Mouse (Mus musculus): ENCODE results near the gene AI854703.

AI854703 gene

DNA sequence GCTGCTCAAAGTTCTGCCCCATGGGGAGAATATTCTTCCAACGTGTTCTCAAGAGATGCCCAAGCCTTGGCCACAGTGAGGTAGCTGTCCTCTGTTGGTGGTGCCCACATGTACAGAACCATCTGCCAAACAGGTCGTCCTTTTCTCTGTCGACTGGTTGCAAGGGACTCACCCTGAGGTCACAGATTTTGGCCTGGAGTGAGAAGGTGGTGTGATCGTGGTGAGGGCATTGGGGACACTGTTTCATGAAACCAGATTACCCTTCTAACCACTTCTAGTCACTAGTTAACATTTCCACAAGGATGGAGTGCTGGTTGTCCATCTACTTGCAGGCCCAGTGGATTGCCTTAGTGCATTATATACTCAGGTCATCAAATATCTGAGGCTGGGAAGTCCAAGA is 22.2 kb downstream of the AI854703 start:
- CTCF ChIA-PET: interaction anchor here (0.6 to 4.4 kb wide), 2 partner anchors 27 to 122 kb away, joined by 3 to 24 read pairs; partner anchors contain the start of genes Gimap3 and Gimap9

DNA sequence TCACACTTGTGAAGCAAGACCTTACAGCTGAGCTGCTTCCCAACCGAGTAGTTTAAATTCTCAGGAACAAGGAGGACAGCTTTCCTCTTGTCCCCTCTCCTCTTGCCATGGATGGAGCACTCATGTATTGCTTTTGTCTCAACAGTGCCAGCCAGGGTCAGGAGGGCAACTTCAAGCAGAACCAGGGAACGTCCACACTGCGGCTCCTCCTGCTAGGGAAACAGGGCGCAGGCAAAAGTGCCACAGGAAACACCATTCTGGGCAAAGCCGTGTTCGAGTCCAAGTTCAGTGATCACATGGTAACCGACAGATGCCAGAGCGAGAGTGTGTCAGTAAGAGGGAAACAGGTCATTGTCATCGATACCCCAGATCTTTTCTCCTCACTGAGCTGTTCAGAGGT is 23.5 kb downstream of the AI854703 start:
- CTCF ChIA-PET: interaction anchor here (0.6 to 1.5 kb wide), 3 partner anchors 8 to 70 kb away, joined by 3 to 5 read pairs (median 4); no protein-coding TSS in a partner anchor

DNA sequence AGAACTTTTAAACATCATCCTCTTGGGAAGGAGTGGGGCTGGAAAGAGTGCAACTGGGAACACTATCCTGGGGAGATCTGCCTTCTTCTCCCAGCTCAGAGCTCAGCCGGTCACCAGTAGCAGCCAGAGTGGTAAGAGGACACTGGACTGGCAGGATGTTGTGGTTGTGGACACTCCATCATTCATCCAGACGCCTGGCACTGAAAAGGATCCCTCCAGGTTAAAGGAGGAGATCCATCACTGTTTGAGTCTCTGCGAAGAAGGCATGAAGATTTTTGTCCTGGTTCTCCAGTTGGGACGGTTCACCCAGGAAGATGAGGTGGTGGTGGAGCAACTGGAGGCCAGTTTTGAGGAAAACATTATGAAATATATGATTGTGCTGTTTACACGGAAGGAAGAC is 32.2 kb downstream of the AI854703 start:
- CTCF ChIA-PET: interaction anchor here (0.7 to 0.9 kb wide), 3 partner anchors 9 to 265 kb away, joined by 3 to 25 read pairs (median 12); no protein-coding TSS in a partner anchor

DNA sequence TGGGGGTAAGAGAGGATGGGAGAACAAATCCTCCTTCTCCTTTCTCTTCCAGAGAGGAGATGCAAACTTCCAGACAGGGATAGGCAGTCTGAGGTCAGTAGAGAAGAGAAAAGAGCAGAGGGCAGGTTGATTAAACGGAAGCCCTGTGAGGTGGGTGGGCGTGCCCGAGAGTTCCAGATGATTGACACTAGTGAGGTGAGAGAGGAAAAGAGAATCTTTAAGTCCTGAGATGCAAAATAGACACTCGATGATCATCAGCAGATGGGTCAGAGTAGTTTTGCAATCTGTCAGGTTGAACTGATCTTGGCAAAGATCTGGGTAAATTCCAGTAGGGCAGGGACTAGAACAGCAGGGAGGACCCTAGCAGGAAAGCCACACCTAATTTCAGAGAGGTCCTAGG is 38.2 kb downstream of the AI854703 start:
- CTCF ChIA-PET: no interaction called here

DNA sequence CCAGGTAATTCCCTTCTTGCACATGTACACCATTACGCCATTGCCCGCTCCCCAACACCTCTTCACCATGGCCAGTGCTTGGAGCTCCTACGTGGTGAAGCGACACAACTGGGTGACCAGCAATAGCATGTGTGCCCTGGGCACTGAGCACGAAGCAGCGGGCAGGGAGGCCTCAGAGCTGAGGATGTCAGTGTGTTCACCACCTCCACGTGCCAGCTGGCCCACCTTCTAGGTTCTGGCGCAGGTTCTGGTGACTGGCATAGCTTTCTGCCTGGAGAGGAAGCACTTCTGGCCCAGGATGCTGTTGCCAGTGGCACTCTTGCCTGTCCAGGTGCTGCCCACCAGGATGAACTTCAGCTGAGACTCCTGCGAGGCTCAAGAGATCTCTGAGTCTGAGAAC is 38.9 kb downstream of the AI854703 start:
- CTCF ChIA-PET: no interaction called here

DNA sequence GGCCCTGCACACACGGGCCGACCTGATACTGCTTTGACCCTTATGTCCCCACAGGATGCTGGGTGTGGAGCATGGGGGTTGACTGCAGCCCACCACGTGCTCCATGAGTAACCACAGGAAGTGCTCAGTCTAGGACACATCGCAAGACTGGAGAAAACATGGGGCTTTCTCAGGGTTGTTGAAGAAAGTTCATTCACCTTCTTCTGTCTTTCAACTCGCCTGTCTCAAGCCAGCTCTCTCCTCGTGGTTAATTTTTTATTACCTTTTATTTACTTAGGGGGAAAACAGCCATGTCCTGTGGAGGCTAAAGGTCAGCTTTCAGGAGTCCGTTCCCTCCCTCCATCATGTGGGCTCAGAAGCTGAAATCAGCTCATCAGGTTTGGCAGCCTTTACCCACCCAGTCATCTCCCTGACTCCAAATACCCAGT is 39.6 kb downstream of the AI854703 start:
- CTCF ChIA-PET: interaction anchor here (0.7 to 0.8 kb wide), 3 partner anchors 16 to 50 kb away, joined by 3 to 7 read pairs (median 3); no protein-coding TSS in a partner anchor

DNA sequence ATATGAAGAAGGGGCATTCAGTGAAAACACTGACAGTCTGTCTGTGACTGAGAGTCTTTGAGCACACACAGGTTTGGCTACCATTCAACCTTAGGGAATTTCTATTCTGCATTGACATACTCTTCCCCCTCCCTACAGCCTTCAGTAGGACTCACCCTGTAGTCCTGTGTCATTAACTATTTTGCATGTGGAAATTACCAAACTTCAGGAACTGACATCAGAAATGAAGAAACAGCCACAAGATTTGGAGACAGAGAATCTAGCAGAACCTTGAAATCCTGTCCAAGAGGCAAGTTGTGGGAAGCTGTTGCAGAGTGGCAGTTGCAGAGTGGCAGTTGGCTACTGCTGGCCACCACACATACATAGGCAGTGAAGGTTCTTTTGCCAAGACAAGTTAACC is 41.5 kb downstream of the AI854703 start:
- CTCF ChIA-PET: no interaction called here

DNA sequence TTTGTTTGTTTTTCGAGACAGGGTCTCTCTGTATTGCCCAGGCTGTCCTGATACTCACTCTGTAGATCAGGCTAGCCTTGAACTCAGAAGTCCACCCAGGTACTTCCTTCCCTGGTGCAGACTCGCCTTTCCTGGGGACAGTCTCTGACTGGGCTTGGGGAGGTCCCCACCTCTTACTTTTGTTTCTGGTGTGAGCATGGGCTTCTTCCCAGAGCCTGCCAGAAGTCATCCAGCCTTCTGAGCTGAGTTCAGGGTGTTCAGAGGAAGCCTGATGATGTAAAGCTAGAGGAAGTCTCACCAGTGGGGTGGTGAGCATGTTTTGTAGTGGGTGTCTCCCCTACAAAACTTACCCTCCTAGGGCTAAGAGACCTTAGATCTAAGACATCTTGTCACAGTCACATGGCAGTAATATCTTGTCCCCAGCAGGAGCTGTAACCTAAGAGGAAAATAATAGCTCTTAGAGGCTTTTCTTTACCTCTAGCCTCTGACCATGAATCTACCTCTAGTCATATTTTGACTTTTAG is 42.9 kb downstream of the AI854703 start:
- CTCF ChIA-PET: interaction anchor here (0.7 kb wide), 1 partner anchor 18 kb away, joined by 3 read pairs; no protein-coding TSS in a partner anchor

DNA sequence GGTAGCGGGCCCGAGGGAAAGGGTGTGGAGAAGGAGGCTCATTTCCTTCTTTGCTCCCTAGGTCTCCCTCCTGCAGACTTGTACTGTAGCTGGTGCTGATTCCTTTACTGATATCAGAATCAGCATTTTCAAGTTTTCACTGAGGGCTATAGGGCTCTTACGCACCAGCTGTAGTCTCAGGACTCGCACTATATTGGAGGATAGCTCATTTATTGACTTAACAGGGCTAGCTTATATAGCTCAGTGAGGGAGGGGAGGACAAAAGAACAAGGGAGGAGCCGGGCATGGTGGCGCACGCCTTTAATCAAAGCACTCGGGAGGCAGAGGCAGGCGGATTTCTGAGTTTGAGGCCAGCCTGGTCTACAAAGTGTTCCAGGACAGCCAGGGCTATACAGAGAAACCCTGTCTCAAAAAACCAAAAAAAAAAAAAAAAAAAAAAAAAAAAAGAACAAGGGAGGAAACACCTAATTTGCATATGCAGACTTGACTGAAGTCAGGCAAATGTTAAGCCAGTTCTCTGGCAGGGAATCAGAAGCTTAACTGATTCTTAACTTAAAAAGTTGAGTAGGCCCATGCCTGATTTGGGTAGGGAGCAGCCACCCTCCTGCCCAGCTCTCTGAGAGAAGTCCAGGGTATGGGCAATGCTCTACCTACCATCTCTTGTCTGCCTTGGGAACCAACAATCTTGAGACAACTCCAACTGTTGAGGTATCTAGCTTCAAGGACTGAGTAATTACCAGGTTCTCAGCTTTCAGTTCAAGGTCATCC is 47.9 kb downstream of the AI854703 start:
- CTCF ChIA-PET: interaction anchor here (0.6 to 1.7 kb wide), 6 partner anchors 18 to 319 kb away, joined by 3 to 6 read pairs (median 4); no protein-coding TSS in a partner anchor

DNA sequence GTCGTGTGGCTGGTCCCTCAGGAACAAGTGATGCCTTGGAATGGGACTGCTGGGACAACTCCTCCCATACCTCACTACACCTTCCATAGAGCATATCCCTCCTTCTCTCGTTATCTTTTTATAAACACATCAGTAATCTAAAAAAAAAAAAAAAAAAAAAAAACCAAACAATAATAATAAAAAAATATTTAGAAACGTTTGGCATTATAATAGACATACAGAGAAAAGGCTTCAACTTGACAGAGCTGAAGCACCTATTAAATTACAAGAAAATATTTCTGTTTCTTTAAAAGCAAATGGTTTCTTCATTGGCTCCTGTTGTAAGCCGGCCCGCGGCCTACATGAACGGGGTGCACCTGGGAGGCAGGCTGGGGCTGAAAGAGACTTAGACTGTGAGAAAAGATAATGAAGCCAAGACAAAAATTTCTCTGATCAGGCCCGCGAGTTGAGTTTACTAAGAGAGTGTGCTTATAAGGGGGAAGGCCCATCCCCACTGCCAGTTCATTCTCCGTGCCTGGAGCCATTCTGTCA is 48.9 kb downstream of the AI854703 start:
- CTCF ChIA-PET: interaction anchor here (0.6 to 1.7 kb wide), 4 partner anchors 18 to 42 kb away, joined by 3 to 5 read pairs (median 4); no protein-coding TSS in a partner anchor

DNA sequence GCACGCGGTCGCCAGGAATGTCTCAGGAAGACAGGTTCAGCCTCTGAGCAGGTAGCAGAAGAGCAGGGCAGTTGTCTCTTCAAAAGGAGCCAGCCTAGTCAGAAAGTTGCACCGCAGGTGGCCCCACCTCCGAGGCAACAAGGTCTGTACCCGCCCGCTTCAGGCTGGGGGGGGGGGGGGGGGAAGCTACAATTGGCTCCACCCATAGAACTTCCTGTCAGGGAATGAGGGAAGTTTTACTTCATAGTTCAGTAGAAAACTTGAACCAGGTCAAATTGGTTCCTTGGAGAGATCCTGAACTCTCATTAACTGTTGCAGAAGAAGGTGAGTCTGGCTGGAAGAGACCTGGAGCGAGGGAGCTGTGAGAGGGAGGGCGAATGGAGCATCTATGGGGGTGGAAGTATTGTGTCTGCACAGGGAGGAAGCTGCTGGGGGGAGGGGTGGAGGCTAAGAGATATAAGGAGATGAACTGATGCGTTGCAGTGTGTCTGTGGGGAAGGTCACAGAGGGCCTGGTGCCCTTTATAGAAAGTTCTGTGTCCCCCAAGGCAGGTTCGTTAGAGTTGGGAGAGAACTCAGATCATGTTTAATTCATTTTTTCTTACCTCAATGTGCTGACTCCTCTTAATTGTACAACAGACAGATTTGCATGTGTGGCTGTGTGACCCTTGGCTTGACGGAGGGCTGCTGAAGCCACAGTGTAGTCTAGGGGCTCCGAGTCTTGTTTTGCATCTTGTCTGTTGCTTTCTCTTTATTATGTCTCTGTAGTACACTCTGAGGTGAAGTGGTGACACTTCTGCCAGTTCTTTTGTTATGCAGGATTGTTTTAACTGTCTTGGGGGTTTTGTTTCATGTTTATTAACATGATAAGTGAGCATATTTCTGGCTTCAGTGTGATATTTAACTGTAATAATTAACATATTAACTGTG is 49.6 kb downstream of the AI854703 start, which contains the start of gene Gimap9:
Gene Gimap9, plus strand, starts transcription at position 199 of the 929 bp plus-strand sequence.
- CTCF ChIA-PET: interaction anchor here (0.5 to 0.9 kb wide), 4 partner anchors 28 to 94 kb away, joined by 3 to 4 read pairs (median 3); no protein-coding TSS in a partner anchor

DNA sequence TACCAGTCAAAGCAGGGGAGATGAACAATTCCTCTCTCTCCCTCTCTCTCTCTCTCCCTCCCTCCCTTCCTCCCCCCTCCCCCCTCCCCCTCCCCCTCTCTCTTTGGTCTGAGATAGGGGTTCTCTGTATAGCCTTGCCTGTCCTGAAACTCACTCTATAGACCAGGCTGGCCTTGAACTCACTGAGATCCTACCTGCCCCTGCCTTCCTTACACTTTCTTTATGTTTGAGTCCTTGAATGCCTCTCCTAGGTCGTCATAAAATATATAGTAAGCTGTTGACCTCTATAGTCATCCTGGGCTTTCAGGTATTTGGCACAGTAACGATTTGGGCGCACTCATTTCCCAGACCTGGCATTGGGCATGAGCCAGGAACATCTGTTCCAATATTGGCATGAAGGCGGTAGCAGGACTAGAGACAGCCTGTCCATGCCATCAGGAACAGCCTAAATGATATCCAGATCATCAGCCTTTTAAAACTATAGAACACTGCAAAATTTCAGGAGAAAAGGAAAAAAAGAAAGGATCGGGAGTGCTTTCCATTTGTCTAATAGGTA is 50.4 kb downstream of the AI854703 start:
- CTCF ChIA-PET: no interaction called here

DNA sequence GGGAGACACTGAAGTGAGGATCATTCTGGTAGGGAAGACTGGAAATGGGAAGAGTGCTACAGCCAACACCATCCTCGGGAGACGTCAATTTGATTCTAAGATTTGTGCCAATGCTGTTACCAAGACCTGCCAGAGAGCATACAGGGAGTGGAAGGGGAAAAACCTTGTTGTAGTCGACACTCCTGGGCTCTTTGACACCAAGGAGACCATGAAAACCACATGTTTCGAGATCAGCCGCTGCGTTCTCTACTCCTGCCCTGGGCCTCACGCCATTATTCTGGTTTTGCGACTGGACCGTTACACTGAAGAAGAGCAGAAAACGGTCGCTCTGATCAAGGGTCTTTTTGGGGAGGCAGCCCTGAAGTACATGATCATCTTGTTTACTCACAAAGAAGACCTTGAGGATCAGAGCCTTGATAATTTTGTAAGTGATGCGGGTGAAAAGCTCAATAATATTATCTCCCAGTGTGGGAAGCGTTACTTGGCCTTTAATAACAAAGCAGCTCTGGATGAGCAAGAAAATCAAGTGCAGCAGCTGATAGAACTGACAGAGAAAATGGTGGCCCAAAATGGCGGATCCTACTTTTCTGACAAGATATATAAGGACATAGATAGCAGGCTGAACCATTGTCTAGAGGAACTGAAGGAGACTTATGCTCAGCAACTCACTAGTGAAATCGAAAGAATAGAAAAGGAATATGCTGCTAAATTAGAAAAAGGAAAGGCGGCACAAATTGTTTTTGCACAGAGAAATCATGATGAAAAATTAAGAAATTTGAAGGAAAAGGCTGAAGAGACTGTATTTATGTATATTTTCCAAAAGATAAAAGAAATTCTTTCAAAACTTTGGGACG is 51.2 kb downstream of the AI854703 start:
- CTCF ChIA-PET: no interaction called here

DNA sequence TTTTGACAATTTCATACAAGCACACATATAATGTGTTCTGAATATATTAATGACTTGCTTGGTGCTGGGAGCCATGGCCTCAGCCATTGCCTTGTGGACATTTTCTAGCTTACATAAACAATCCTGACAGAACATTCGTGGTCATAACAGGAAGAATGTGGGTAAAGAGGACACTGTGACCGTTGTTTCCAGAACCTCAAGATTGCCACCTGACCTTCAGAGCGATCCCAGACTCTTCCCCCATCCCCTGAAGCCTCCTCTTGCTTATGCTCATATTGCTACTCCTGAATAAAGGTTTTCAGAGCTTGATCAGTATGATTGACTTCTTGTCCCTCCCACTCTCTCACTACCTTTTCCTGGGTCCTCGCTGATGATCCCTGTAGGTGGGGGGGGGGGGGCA is 51.8 kb downstream of the AI854703 start:
- CTCF ChIA-PET: interaction anchor here (0.7 to 0.9 kb wide), 2 partner anchors 20 to 21 kb away, joined by 4 to 25 read pairs; no protein-coding TSS in a partner anchor

DNA sequence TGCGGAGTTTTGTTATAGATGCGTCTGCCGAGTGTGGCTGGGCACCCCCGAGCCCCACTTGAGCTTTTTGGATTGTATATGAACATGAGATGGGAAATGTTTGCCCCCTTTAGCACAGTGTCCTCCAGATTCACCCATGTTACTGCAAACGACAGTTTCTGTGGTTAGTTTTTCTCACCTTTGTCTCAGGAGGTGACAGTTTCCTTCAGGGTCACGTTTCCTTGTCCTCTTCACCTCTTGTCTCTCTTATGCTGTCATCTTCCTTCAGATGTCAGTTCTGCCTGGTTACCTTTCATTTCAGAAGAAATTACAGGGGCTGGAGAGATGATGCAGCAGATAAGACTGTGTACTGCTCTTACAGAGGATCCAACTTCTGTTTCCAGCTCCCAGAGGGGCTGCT is 53.1 kb downstream of the AI854703 start:
- CTCF ChIA-PET: interaction anchor here (1.7 kb wide), 1 partner anchor 10 kb away, joined by 5 read pairs; no protein-coding TSS in a partner anchor

DNA sequence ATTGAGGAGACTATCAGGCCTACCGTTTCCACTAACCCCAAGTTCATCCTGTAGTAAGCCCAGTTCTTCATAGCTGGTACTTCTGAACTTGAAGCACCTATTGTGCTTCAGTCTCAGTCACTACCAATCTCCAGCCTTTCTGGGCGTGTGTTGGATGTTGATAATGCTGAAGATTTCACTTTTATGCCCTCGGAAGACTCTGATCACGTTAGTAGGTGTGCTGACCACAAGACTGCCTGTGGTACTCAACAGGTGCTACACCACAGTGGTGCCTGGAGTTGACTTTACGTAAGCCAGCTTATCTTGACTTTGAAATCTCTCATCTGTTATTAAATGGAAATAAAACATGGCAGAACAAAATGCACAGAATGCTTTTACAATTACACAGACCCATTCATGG is 53.9 kb downstream of the AI854703 start:
- CTCF ChIA-PET: interaction anchor here (0.6 to 1.7 kb wide), 2 partner anchors 9 to 80 kb away, joined by 4 to 5 read pairs; no protein-coding TSS in a partner anchor

DNA sequence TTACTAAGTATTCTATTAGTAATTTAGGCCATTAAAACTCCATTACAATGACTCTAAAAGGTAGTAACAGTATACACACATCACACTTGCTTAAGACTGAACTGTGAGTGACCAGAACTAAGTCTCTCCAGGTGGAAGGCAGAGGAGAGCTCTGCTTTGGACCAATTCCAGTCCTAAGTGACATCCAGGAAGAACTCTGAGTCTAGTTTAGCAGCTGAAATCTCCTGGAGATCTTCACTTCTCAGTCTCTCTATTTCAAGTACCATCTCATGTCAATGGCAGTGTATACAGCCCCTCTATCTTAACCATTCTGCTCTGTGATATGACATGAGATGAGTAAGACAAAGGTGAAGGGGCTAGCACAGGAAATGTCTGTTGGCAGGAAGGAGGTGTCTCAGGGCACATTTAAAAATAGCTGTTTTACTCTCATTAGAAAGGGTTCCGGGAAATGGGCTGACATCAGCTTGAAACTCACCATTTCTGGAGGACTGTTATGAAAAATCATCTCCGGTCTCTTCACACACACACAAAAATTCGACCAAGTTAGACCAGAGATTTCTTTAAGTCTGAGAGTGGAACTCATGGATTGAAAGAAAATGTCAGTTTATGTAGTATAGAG is 55.0 kb downstream of the AI854703 start:
- CTCF ChIA-PET: no interaction called here

DNA sequence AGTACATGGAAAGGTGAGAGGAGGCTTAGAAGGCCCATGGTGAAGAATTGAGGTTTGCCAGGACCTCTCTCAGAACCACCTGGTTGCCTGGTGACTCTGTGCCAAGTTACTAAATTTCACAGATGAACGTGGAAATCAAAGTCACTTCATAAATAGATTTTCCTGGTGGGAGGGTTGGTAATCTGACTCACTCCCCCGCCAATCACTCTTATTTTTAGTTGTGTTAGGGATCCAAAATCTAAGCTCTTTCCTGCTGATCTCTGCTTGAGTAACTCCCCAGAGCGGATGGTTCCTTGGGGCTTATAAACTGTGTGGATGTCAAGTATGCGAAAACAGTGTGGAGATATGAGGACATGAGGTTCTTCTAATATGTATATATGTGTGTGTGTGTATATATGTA is 55.7 kb downstream of the AI854703 start:
- CTCF ChIA-PET: interaction anchor here (0.7 kb wide), 1 partner anchor 16 kb away, joined by 3 read pairs; no protein-coding TSS in a partner anchor

Data from spleen, embryonic (tissue).